Mouse (Mus musculus) embryonic facial prominence, embryonic 11.5 days (tissue): ENCODE results near the gene Acmsd. TPM values are rescaled to one million over a fixed set of nuclear protein-coding genes. Genes with fewer than 3 reads are reported as not detected.

Experiments used
- ATAC-seq: fragments of 200-750 bp; cut with Nextera tagmentation; replicated peaks from 2 replicates; pipeline ENCODE4 v1.8.0; 2017; ENCODE audit warnings: low read depth; ENCODE audit not compliant: insufficient number of reproducible peaks, low FRiP score, low TSS enrichment
- DNase-seq: peaks from one replicate; pipeline ENCODE4 v3.0.0-alpha.2; 2015; ENCODE audit warnings: low spot score
- H3K27ac ChIP-seq: fragments of 300-500 bp; sonication (generic); replicated peaks from 2 replicates; pipeline ENCODE4 v1.5.1; 2014; ENCODE audit warnings: mild to moderate bottlenecking, low read depth, low read length, control low read depth
- H3K27me3 ChIP-seq: fragments of 300-500 bp; sonication (generic); 2 replicates; pipeline ENCODE4 v1.6.1; 2014; ENCODE audit warnings: mild to moderate bottlenecking, low read length, moderate library complexity, mixed read lengths; ENCODE audit not compliant: control insufficient read depth, insufficient read depth
- H3K36me3 ChIP-seq: fragments of 300-500 bp; sonication (generic); replicated peaks from 2 replicates; pipeline ENCODE4 v1.6.1; 2014; ENCODE audit warnings: low read depth, mild to moderate bottlenecking, low read length, moderate library complexity, mixed read lengths; ENCODE audit not compliant: control insufficient read depth, insufficient read depth
- H3K4me1 ChIP-seq: fragments of 300-500 bp; sonication (generic); 2 replicates; pipeline ENCODE4 v1.6.1; 2014; ENCODE audit warnings: low read length, mixed read lengths; ENCODE audit not compliant: control insufficient read depth, insufficient read depth
- H3K4me2 ChIP-seq: fragments of 300-500 bp; sonication (generic); 2 replicates; pipeline ENCODE4 v1.6.1; 2014; ENCODE audit warnings: low read depth, mild to moderate bottlenecking, control low read depth, low read length, moderate library complexity
- H3K4me3 ChIP-seq: fragments of 300-500 bp; sonication (generic); 2 replicates; pipeline ENCODE4 v1.5.1; 2014; ENCODE audit warnings: low read depth, low read length, control low read depth
- H3K9ac ChIP-seq: fragments of 300-500 bp; sonication (generic); replicated peaks from 2 replicates; pipeline ENCODE4 v1.6.1; 2014; ENCODE audit warnings: mild to moderate bottlenecking, control low read depth, low read length
- H3K9me3 ChIP-seq: fragments of 300-500 bp; sonication (generic); replicated peaks from 2 replicates; pipeline ENCODE4 v1.6.1; 2016; ENCODE audit warnings: mild to moderate bottlenecking, low read length, inconsistent platforms, mixed read lengths; ENCODE audit not compliant: control insufficient read depth
- WGBS: fragments of 180-500 bp; shearing (Covaris S2); extraction: QIAGEN DNeasy Blood & Tissue Kit; methylation state at CpG from one replicate; pipeline ENCODE4 v1.1.7; 2014; 5-methylcytosine and 5-hydroxymethylcytosine counted together
- polyA plus RNA-seq: library from polyadenylated mRNA; unstranded; fragments of >200 nt; fragmentation: Nextera tagmentation; extraction: Ambion mirVana; gene quantifications from 2 replicates; pipeline ENCODE4 v1.2.1, GENCODE M21; 2014

The Acmsd gene
- polyA plus RNA-seq, 1 experiment from 2014 or later, result 0.32 TPM

DNA sequence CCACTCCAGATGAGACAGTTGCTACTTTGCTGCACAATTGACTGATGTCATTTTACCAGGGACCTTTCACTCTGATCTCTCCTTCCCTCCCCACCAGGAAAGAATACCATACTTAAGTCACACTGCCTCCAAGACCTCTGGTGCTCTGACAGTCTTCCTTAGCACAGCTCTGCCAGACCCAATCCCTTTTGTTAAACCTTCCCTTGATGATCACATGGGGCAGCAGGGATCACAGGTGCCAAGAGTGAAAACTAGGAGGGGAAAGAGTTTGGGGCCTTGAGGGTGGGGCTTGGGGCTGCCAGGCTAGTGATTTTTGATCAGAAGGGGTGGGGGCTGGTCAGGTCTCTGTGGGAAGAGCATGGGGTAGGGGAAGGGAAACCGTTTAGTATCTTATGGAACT, 67.5 kb downstream of the Acmsd start:
- ATAC-seq (no peak), DNase-seq (no peak)
- Histone ChIP-seq H3K4me3 (no peak overlapping the region), H3K4me2 (no peak overlapping the region), H3K4me1 (no peaks in the 10 kb centered on the region), H3K27ac (no peak overlapping the region), H3K9ac (no peak overlapping the region), H3K27me3 (no peaks in the 10 kb centered on the region), H3K36me3 (peaks cover 2% of the 10 kb centered on the region; the same call in 1 of the 2 replicates), H3K9me3 (no peaks in the 10 kb centered on the region)
- WGBS, result 62% methylated on average over 1 of the region's 1 CpGs

DNA sequence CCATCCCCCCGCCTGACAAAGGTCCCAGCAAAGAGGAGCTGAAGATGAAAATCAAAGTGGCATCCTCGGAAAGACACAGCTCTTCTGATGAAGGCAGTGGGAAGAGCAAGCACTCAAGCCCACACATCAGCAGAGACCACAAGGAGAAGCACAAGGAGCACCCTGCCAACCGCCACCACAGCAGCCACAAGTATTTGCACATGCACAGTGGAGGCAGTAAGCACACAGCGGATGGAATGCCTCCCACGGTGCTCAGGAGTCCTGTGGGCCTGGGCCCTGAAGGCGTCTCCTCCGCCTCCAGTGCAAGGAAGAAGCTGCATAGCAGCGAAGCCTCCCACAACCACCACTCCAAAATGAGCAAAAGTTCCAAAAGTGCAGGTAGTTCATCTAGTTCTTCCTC, 73.7 kb downstream of the Acmsd start:
- no peak overlapping the region for H3K4me2 ChIP-seq
- 91% methylated on average over 8 of the region's 8 CpGs for WGBS
- no peaks in the 10 kb centered on the region for H3K9me3 ChIP-seq
- H3K4me3 ChIP-seq, result no peak overlapping the region
- no peaks in the 10 kb centered on the region for H3K27me3 ChIP-seq
- H3K9ac ChIP-seq, result no peak overlapping the region
- no peak for DNase-seq
- H3K36me3 ChIP-seq, result peaks cover 12% of the 10 kb centered on the region
- no peak overlapping the region for H3K27ac ChIP-seq
- no peaks in the 10 kb centered on the region for H3K4me1 ChIP-seq
- ATAC-seq, result no peak

DNA sequence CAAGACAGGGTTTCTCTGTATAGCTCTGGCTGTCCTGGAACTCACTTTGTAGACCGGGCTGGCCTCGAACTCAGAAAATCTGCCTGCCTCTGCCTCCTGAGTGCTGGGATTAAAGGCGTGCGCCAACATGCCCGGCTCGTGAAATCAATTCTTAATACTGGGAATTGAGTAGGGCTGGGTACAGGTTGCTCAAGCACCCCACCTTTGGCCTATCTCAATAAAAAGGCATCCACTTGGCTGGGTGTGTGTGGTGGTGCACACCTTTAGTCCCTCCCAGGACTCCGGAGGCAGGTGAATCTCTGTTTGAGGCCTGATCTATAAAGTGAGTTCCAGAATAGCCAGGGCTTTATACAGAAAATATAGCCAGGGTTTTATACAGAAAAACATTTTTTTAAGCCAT, 79.5 kb downstream of the Acmsd start:
- DNase-seq (no peak), ATAC-seq (no peak)
- H3K9me3 ChIP-seq, result no peaks in the 10 kb centered on the region
- 94% methylated on average over 7 of the region's 7 CpGs for WGBS
- no peak overlapping the region for H3K9ac ChIP-seq
- no peaks in the 10 kb centered on the region; the same call in 1 of the 2 replicates for H3K36me3 ChIP-seq
- no peak overlapping the region for H3K4me2 ChIP-seq
- H3K27ac ChIP-seq, result no peak overlapping the region
- no peak overlapping the region for H3K4me3 ChIP-seq
- no peaks in the 10 kb centered on the region for H3K27me3 ChIP-seq
- H3K4me1 ChIP-seq, result no peaks in the 10 kb centered on the region

- no peak overlapping the region for H3K4me2 ChIP-seq
- no peaks in the 10 kb centered on the region for H3K27me3 ChIP-seq
- no peaks in the 10 kb centered on the region for H3K4me1 ChIP-seq
- ATAC-seq, result no peak
- no peaks in the 10 kb centered on the region for H3K36me3 ChIP-seq
- no peak overlapping the region for H3K4me3 ChIP-seq
- no peak overlapping the region for H3K9ac ChIP-seq
- no peak overlapping the region for H3K27ac ChIP-seq
- no peak for DNase-seq
- H3K9me3 ChIP-seq, result no peaks in the 10 kb centered on the region
- 76% methylated on average over 7 of the region's 7 CpGs for WGBS
These were observed 83.7 kb downstream of the Acmsd start for GRCm38 (mm10) chr1:127812929-127813328.

DNA sequence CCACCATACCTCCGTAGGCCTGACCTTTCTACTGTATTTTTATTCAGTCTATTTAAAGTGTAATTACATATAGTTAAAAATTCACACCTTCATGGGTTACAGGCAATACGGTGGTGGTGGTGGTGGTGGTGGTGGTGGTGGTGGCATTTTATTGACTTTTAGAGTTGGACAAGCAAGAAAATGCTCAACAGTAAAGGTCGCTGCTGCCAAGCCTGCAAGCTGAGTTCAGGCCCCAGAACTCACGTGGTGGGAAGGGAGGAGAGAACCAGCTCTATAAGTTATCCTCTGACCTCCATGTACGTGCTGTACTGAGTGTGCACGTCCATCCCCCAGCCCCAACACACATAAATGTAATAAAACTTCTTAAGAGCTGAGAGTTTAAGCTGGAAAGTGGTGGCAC, 87.2 kb downstream of the Acmsd start:
- no peak for DNase-seq
- no peak overlapping the region for H3K27ac ChIP-seq
- no peaks in the 10 kb centered on the region for H3K4me1 ChIP-seq
- H3K27me3 ChIP-seq, result no peaks in the 10 kb centered on the region
- WGBS, result 81% methylated on average over 6 of the region's 6 CpGs
- H3K4me3 ChIP-seq, result no peak overlapping the region
- no peaks in the 10 kb centered on the region for H3K9me3 ChIP-seq
- ATAC-seq, result no peak
- no peak overlapping the region for H3K4me2 ChIP-seq
- no peak overlapping the region for H3K9ac ChIP-seq
- no peaks in the 10 kb centered on the region for H3K36me3 ChIP-seq

Other genes with a start within 250 kb of the Acmsd start
- 9.5 and 10.2 TPM in 2 replicates for gene Tmem163, start 49.9 kb upstream of the Acmsd start, polyA plus RNA-seq
- gene Ccnt2, start 44.8 kb downstream of the Acmsd start, polyA plus RNA-seq, result 76.2 and 77.1 TPM in 2 replicates
- not detected in 2 replicates for gene Map3k19, start 125.6 kb downstream of the Acmsd start, polyA plus RNA-seq
- 16.4 and 17.2 TPM in 2 replicates for gene Rab3gap1, start 139.4 kb downstream of the Acmsd start, polyA plus RNA-seq